Mouse (Mus musculus) CD4-positive, CD25-positive, alpha-beta regulatory T cell (primary cell): ENCODE measurements around the gene Syne3. TPM values are rescaled to one million over a fixed set of nuclear protein-coding genes. Genes with fewer than 3 reads are reported as not detected.

Source experiments
- polyA plus RNA-seq: library from polyadenylated mRNA; unstranded; fragments of 100-300 nt; shearing (Covaris generic); gene quantifications from one replicate; pipeline ENCODE4 v1.2.1, GENCODE M21; 2017

Syne3 gene
- 5.5 TPM for polyA plus RNA-seq

GRCm38 (mm10) chr12:105009370-105010212, at the start of gene Syne3:
Gene Syne3 (minus strand): TSS chr12:105009809.

GRCm38 (mm10) chr12:105032147-105032831, 22.7 kb upstream of the Syne3 start, which contains the start of gene Glrx5:
Gene Glrx5 (plus strand): TSS chr12:105032688.

Other genes starting within 250 kb of the Syne3 start
- gene Clmn, start 144.7 kb downstream of the Syne3 start, polyA plus RNA-seq: not detected
- 118 TPM for gene Glrx5, start 22.9 kb upstream of the Syne3 start, polyA plus RNA-seq
- gene Tcl1b2, start 136.2 kb upstream of the Syne3 start, polyA plus RNA-seq: not detected
- not detected for gene Tcl1b1, start 149.9 kb upstream of the Syne3 start, polyA plus RNA-seq
- gene Tcl1b5, start 166.5 kb upstream of the Syne3 start, polyA plus RNA-seq: not detected
- gene Tcl1b3, start 181.2 kb upstream of the Syne3 start, polyA plus RNA-seq: not detected
- not detected for gene Tcl1b4, start 192.1 kb upstream of the Syne3 start, polyA plus RNA-seq
- 0.13 TPM for gene Tcl1, start 213.0 kb upstream of the Syne3 start, polyA plus RNA-seq